Mouse (Mus musculus) liver, adult 2 months (tissue): Measurements from ENCODE around the gene Krt222. TPM values are rescaled to one million over a fixed set of nuclear protein-coding genes. Genes with fewer than 3 reads are reported as not detected.
"Not testable (repeated sequence)": the region's sequence is repeated elsewhere in the genome, so short reads cannot be mapped to it uniquely, and the experiment has no call there.

Experiments used
- DNase-seq: peaks from one replicate; pipeline ENCODE4 v3.0.0-alpha.2; 2011; ENCODE audit warnings: low read depth, low spot score; ENCODE audit errors: extremely low read depth
- H3K27ac ChIP-seq: fragments of 200-500 bp; replicated peaks from 2 replicates; pipeline ENCODE4 v1.5.1; 2012; ENCODE audit warnings: low read depth, mild to moderate bottlenecking, control low read depth, inconsistent platforms, low read length; ENCODE audit not compliant: insufficient read depth
- H3K27me3 ChIP-seq: fragments of 200-500 bp; 2 replicates; pipeline ENCODE4 v1.6.1; 2012; ENCODE audit warnings: mild to moderate bottlenecking, moderate library complexity, low read length, inconsistent platforms; ENCODE audit not compliant: control insufficient read depth, insufficient read depth
- H3K36me3 ChIP-seq: fragments of 200-500 bp; 2 replicates; pipeline ENCODE4 v1.6.1; 2012; ENCODE audit warnings: low read length, inconsistent platforms; ENCODE audit not compliant: control insufficient read depth, insufficient read depth
- H3K4me1 ChIP-seq: fragments of 200-500 bp; 2 replicates; pipeline ENCODE4 v1.6.1; 2011; ENCODE audit warnings: low read length; ENCODE audit not compliant: control insufficient read depth, insufficient read depth
- H3K4me3 ChIP-seq: fragments of 200-500 bp; 2 replicates; pipeline ENCODE4 v1.5.1; 2011; ENCODE audit warnings: low read depth, mild to moderate bottlenecking, control low read depth, low read length, moderate library complexity; ENCODE audit not compliant: insufficient read depth
- H3K79me2 ChIP-seq: fragments of 200-500 bp; 2 replicates; pipeline ENCODE4 v1.6.1; 2012; ENCODE audit warnings: inconsistent platforms, mild to moderate bottlenecking, low read length, moderate library complexity; ENCODE audit not compliant: control insufficient read depth, insufficient read depth
- H3K9ac ChIP-seq: fragments of 200-500 bp; 2 replicates; pipeline ENCODE4 v1.6.1; 2012; ENCODE audit warnings: low read depth, mild to moderate bottlenecking, control low read depth, inconsistent platforms, low read length
- CTCF ChIP-seq: fragments of 200-500 bp; IDR thresholded peaks from 2 replicates; pipeline ENCODE4 v1.5.1; 2011; ENCODE audit warnings: low read depth, low read length, control low read depth
- POLR2A ChIP-seq: fragments of 200-500 bp; IDR thresholded peaks from 2 replicates; pipeline ENCODE4 v1.6.1; 2011; ENCODE audit warnings: low read length, control low read depth; ENCODE audit not compliant: insufficient read depth; ENCODE audit errors: extremely low read depth
- WGBS: fragments of 180-500 bp; shearing (Covaris S2); methylation state at CpG from one replicate; pipeline ENCODE4 v1.1.7; 2018; 5-methylcytosine and 5-hydroxymethylcytosine counted together
- polyA plus RNA-seq: library from polyadenylated mRNA; depleted of rRNA; stranded (reverse); fragments of >200 nt; gene quantifications from 2 replicates; pipeline ENCODE4 v1.2.3, GENCODE M21; 2012
- total RNA-seq: library from RNA; depleted of rRNA; stranded (reverse); fragments of >200 nt; gene quantifications from 2 replicates; pipeline ENCODE4 v1.2.3, GENCODE M21; 2014

Krt222 gene
- total and polyA plus RNA-seq, 2 experiments = 0.09 TPM; not detected in 1

- H3K27ac ChIP-seq = no peak overlapping the region
- H3K36me3 ChIP-seq = no peaks in the 10 kb centered on the region
- no peaks in the 10 kb centered on the region for H3K79me2 ChIP-seq
- WGBS = 40% methylated on average over 5 of the region's 5 CpGs
- TF ChIP-seq CTCF = no peak
- TF ChIP-seq POLR2A = no peak
- H3K9ac ChIP-seq = no peak overlapping the region
- no peak for DNase-seq
- no peaks in the 10 kb centered on the region for H3K27me3 ChIP-seq
- H3K4me1 ChIP-seq = no peaks in the 10 kb centered on the region; the same call in 1 of the 2 replicates
- H3K4me3 ChIP-seq = no peak overlapping the region
Measured at GRCm38 (mm10) chr11:99250241-99250640, 6.4 kb upstream of the Krt222 start.

GRCm38 (mm10) chr11:99249115-99249514, 5.2 kb upstream of the Krt222 start:
- Histone ChIP-seq H3K9ac (no peak overlapping the region), H3K27ac (no peak overlapping the region), H3K4me3 (no peak overlapping the region), H3K36me3 (no peaks in the 10 kb centered on the region), H3K27me3 (no peaks in the 10 kb centered on the region), H3K4me1 (no peaks in the 10 kb centered on the region; the same call in 1 of the 2 replicates), H3K79me2 (no peaks in the 10 kb centered on the region)
- WGBS = 65% methylated on average over 4 of the region's 4 CpGs
- DNase-seq = no peak
- TF ChIP-seq POLR2A (no peak), CTCF (peak; percentile 59)

GRCm38 (mm10) chr11:99247916-99248315, 4.0 kb upstream of the Krt222 start:
- 96% methylated on average over 4 of the region's 4 CpGs for WGBS
- H3K9ac ChIP-seq = no peak overlapping the region
- no peak overlapping the region for H3K4me3 ChIP-seq
- no peaks in the 10 kb centered on the region for H3K79me2 ChIP-seq
- TF ChIP-seq POLR2A (no peak), CTCF (no peak)
- no peaks in the 10 kb centered on the region for H3K36me3 ChIP-seq
- peaks cover 5% of the 10 kb centered on the region for H3K4me1 ChIP-seq
- no peaks in the 10 kb centered on the region for H3K27me3 ChIP-seq
- DNase-seq = no peak
- H3K27ac ChIP-seq = no peak overlapping the region

GRCm38 (mm10) chr11:99244519-99244918, 634 bp upstream of the Krt222 start:
- not testable (repeated sequence) for H3K79me2 ChIP-seq, H3K27me3 ChIP-seq, DNase-seq, H3K4me3 ChIP-seq, H3K4me1 ChIP-seq, H3K9ac ChIP-seq, H3K36me3 ChIP-seq, H3K27ac ChIP-seq
- 57% methylated on average over 3 of the region's 3 CpGs for WGBS

- H3K27me3 ChIP-seq = no peaks in the 10 kb centered on the region
- 27% methylated on average over 3 of the region's 3 CpGs for whole genome bisulfite sequencing
- H3K4me1 ChIP-seq = peaks cover 5% of the 10 kb centered on the region
- no peak for TF ChIP-seq POLR2A
- no peak for TF ChIP-seq CTCF
- H3K4me3 ChIP-seq = peak overlapping the region; percentile 36; the same call in 1 of the 2 replicates
- H3K27ac ChIP-seq = no peak overlapping the region
- H3K36me3 ChIP-seq = no peaks in the 10 kb centered on the region
- H3K9ac ChIP-seq = no peak overlapping the region
- DNase-seq = no peak
- no peaks in the 10 kb centered on the region for H3K79me2 ChIP-seq
Measured at GRCm38 (mm10) chr11:99243200-99243819, 575 bp downstream of the Krt222 start.

GRCm38 (mm10) chr11:99242056-99242455, 1.8 kb downstream of the Krt222 start:
- Histone ChIP-seq H3K9ac (no peak overlapping the region), H3K79me2 (no peaks in the 10 kb centered on the region), H3K4me3 (no peak overlapping the region), H3K36me3 (no peaks in the 10 kb centered on the region), H3K4me1 (peaks cover 5% of the 10 kb centered on the region), H3K27ac (no peak overlapping the region), H3K27me3 (no peaks in the 10 kb centered on the region)
- no peak for DNase-seq
- TF ChIP-seq CTCF (no peak), POLR2A (no peak)
- 85% methylated on average over 5 of the region's 5 CpGs for WGBS
